Mouse (Mus musculus) erythroid progenitor cell, adult 5-6 weeks (primary cell): Measurements from ENCODE around the gene Specc1l. TPM values are rescaled to one million over a fixed set of nuclear protein-coding genes. Genes with fewer than 3 reads are reported as not detected.
A peak's percentile ranks its signal among the peaks of the same experiment; 100 is the strongest.

Source experiments
- ATAC-seq: replicated peaks from 2 replicates; pipeline ENCODE4 v1.8.0; 2016; ENCODE audit warnings: moderate number of reproducible peaks, mild to moderate bottlenecking, moderate TSS enrichment, inconsistent platforms; ENCODE audit not compliant: poor library complexity, low FRiP score, severe bottlenecking
- total RNA-seq, 2 experiments: library from RNA; stranded (forward) in 1 of 2; stranded (reverse) in 1 of 2; fragments of 150-400 nt in 1 of 2; fragments of 186-747, 209-891 nt in 1 of 2; gene quantifications; 2 replicates each; pipeline versions ENCODE4 v1.2.3 to v1.2.4; 2015 to 2017; ENCODE audit warnings: low replicate concordance in 2 of 2

Gene Specc1l
- total RNA-seq (2015; ENCODE audit: low replicate concordance) (15.5 and 16.6 TPM in 2 replicates), total RNA-seq (2017; ENCODE audit: low replicate concordance) (23.7 and 24.5 TPM in 2 replicates)

- ATAC-seq: peak; percentile 99
These were observed at the start of gene Specc1l for GRCm38 (mm10) chr10:75211807-75212645. Gene Specc1l (plus strand): TSS chr10:75212073.

- no peak for ATAC-seq
These were observed 45.9 kb upstream of the Specc1l start for GRCm38 (mm10) chr10:75165825-75166481.

DNA sequence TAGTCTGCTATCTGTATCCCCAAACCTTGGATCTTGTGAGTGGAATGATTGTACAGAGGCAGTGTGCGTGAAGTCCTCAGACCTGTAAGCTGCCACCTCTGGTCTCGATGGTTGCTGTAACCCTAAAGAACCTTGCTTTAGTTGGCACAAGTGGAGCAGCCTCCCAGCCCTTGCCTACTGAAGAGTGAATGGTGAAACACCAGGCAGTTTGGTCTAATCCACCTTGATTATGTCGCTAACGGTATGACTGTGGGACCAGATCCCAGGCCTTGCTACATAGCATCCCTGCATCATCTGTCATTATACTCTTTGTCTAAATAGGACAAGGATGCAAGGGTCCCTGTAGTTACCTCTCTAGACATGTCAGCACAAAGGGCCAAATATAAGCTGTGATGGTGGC, 45.3 kb upstream of the Specc1l start:
- ATAC-seq: no peak

DNA sequence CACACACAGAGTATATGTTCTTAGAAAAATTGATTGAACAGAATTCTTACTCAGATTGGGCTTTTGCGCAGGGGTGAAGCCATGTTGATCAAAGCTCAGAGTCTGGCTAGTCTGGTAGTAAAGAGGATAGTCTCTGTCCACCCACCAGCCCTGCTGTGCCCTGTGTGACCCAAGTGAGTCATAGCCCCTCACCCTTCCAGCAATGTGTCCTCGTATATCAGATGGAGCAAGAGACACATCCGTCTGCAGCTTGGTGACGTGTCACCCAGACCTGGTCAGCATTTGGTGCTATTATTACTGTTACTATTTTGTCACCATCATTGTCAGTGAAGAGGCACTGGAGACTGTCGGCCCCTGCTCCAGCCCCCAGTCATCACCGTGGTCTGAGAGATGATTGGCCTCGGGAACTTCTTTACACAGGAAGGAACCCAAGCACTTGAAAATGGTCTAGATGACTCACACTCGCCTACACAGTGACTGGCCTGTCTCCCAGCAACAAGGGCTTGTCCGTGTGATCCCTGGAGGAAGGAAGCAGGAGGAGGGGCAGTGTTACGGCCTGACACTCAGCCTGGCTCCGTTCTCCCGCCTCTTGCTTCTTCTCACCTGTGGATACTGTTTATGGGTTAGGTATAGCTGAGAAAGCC, 41.5 kb upstream of the Specc1l start:
- no peak for ATAC-seq

GRCm38 (mm10) chr10:75173056-75173455, 38.8 kb upstream of the Specc1l start:
- ATAC-seq: no peak

- ATAC-seq: no peak
These were observed 38.2 kb upstream of the Specc1l start for GRCm38 (mm10) chr10:75173712-75174111.

DNA sequence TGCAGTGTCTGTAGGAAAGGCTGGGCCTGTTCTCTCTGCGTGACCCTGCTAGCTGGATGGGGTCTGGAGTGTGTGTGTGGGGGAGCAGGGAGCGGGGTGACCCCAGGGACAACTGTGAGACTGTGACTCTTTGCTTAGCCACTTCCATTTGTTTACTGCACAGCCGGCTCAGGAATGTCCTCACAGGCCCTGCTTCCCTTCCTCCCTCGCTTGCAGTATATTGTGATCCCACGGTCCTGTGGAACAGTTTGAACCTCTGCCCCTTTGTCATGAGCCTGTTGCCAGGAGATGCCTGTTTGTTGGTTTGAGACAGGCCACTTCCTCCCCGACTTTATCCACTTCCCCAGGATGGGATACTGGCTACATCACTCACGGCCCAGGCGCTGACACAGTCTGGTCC, 35.4 kb upstream of the Specc1l start:
- ATAC-seq: no peak

GRCm38 (mm10) chr10:75178911-75179310, 33.0 kb upstream of the Specc1l start:
- ATAC-seq: no peak

DNA sequence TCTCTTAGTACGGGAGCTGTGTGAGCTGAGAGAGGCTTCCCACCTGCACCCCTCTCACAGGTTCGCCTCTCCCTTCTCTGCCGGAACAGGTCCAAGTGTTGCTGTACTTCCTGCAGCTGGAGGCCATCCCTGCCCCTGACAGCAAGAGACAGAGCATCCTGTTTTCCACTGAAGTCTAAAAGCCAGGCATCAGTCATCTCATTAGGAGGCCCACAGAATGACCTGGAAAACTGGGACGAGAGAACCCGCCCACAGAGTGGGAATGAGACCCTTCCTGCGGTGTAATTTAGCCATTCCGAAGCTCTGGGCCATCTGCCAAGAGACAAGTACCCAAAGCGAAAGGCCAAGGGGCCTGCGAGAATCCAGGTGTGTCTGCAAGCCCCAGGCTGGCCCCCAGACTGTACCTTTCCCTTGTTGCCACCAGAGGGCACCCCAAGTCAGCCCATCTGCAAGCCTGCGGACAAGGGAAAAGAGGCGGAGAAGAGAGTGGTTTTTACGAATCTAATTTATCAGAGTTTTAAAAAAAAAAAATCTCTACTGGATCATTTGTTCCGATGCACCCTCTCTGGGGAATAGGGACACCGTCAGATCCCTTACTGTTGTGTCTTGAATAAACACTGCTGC, 29.6 kb upstream of the Specc1l start:
- ATAC-seq: peak; percentile 72

GRCm38 (mm10) chr10:75184826-75185225, 27.0 kb upstream of the Specc1l start:
- no peak for ATAC-seq

DNA sequence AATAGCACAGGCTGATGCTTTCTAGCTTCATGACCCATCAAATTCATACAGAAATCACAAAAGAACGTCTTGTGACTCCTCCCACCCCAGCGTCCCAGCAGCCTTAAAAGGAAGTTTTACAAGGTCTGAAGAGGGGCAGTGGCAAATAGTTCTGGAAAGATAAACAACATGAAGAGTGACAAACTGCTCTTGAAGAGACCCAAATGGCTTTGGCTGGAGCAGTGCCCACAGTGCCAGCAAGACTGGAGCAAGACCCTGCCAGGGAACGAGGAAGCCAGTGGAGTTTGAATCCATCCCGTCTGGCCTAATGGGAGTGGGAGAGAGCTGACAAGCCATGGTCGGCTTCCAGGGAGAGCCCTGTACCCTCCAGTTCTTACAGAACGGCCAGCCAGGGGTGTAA, 25.3 kb upstream of the Specc1l start:
- no peak for ATAC-seq

DNA sequence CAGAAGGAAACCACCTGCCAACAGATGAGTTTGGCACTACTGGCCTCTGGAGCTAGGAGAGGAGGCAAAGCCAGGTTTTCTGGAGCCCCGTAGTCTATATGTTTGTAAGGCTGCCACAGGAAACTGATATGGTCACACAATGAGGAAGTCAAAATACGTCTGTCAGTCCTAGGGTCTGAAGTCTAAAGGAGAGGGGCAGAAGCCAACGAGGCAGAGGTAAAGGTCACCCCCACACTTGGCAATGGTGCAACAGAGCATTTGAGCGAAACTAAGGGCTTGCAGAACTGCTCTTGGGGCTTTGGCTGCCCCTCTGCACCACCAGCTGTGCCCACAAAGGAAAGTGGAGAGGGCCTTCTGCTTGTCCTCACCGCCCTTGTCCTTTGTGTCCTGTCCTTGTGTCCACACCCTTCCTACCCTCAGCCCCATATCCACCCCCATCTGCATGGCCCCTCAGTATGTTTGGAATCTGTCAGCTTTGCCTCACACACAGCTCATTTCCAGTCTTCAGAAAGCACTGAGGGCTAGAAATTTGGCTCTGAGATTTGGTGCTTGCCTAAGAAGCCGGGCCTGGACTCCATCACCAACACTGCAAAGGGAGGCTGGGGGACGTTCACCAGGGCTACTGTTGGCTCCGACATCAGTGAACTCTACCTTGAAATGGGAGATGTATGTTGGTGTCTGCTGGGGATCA, 24.4 kb upstream of the Specc1l start:
- no peak for ATAC-seq

DNA sequence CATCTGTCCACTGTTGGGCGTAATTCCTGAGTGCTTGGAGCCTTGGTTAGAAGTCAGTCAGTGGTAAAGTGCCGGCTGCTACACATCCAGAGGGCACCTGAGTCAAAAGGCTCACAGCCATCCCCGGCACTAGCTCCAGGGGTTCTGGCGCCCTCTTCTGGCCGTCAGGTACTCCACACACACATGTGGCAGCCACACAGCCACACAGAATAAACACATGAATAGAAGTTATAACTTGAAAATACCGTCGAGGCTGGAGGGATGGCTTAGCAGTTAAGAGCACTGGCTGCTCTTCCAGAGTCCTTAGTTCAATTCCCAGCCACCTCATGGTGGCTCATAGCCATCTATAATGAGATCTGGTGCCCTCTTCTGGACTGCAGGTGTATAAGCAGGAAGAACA, 20.2 kb upstream of the Specc1l start:
- no peak for ATAC-seq

DNA sequence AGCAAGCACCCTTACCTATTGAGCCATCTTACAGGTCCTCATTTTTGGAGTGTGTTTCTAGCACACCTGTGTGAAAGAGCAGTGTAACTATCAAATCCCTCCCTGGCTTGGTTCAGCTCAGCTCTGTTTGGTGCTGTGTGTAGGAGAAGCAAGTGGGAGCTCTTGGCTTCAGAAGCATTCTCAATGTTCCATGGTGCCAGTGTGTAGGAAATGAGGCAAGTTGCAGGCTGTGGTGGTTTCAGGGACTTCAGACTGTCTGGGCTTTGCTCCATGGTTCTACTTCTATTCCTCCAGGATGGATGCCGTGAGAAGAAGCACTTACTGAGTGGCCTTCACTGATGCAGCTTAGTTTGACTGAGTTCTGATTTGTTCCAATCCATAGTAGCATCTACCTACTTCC, 14.1 kb upstream of the Specc1l start:
- ATAC-seq: no peak

DNA sequence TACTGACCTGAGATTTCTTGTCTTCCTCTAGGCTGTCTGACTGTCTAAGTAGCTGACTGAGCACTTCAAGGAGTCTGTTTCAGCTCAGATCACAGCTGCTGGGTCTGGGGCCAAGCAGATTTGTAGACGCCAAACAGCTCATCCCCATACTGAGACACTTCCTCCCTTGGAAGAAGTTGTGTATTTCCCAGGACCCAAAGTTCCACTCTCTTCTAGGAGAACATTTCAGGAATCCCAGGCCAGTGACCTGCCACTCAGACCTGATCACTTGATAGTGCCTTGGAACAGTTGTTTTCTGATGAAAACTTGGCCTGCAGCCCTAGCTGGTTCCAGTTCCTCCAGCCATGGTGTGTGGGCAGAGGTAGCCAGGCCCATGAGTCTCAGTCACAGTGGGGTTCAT, 11.1 kb upstream of the Specc1l start:
- no peak for ATAC-seq

DNA sequence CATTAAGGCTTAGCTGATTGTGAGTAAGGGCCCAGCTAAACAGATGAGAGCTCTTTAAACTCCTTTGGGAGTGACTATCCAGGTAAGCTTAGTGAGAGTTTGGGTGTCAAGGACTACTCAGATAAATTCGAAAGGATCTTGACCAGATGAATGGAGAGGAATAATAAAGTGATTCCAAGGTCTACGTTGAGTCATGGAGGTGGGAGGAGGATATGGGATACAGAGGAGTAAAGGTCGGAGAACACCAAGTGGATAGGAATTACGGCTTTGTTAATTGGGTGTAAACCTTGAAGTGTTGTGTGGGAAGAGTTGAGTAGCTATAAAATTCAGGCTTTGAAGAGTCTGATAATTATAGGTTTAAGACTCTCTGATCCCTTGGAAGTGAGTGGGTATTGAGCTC, 5.7 kb upstream of the Specc1l start:
- ATAC-seq: no peak

DNA sequence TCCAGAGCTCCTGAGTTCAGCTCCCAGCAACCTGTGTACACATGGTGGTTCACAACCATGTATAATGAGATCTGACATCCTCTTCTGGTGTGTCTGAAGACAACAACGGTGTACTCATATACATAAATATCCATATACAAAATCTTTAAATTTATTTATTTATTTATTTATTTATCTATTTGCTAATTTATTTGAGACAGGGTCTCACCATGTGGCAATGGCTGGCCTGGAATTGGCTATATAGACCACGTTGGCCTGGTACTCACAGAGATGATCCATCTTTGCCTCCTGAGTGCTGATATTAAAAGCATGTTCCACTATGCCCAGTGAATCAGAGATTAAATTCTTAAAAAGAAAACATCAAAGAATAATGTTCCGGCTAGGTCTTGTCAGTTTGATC, 1.0 kb upstream of the Specc1l start:
- ATAC-seq: no peak

GRCm38 (mm10) chr10:75212981-75213380, 1.1 kb downstream of the Specc1l start:
- no peak for ATAC-seq

- ATAC-seq: no peak
These were observed 8.8 kb downstream of the Specc1l start for GRCm38 (mm10) chr10:75220722-75221121.
